Mouse (Mus musculus): Measurements from ENCODE around the gene Nek8.

DNA sequence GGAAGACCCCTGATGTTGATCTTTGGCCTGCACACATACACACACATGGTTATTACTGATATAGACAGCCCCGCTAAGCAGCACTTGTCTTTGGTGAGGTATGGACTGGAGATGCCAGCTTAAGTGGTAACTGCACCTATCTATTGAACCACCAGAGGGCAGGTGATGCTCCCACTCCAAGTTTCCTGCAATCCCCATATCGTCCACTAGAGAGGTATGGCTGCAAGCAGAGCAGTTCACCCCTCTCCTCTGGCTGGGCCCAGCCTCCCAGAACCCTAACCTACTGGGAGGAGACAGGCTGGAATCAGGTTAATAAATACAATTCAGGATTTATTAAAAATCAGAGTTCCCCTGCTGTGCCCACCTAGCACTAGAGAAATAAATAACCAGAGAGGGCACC is 17.4 kb downstream of the Nek8 start:
- TF ChIP-seq CTCF (IDR thresholded peaks at IDR 0.05; ENCODE audit: control insufficient read depth, insufficient read depth, low read length), result peak; percentile 99
- no peak for TF ChIP-seq POLR2A (IDR thresholded peaks at IDR 0.05; ENCODE audit: borderline replicate concordance, control insufficient read depth, low read depth, low read length)
